Mouse (Mus musculus): ENCODE data around the gene Gm21637. TPM values are rescaled to one million over a fixed set of nuclear protein-coding genes. Genes with fewer than 3 reads are reported as not detected.
"Not testable (repeated sequence)": the region's sequence is repeated elsewhere in the genome, so short reads cannot be mapped to it uniquely, and the experiment has no call there.

Gene Gm21637
- not detected in 2 replicates for polyA plus RNA-seq (2015; fragmentation: Nextera tagmentation; extraction: Ambion mirVana)

- not testable (repeated sequence) for DNase-seq (ENCODE audit: low spot score)
Measured at GRCm38 (mm10) chrX:31961744-31962143, at the start of gene Gm21637. Gene Gm21637, plus strand, starts transcription at chrX:31962044.

Other genes starting within 250 kb of the Gm21637 start
- gene Btbd35f25, start 244.9 kb upstream of the Gm21637 start, polyA plus RNA-seq (2015; fragmentation: Nextera tagmentation; extraction: Ambion mirVana): not detected in 2 replicates
- gene Btbd35f22, start 85.8 kb downstream of the Gm21637 start, polyA plus RNA-seq (2015; fragmentation: Nextera tagmentation; extraction: Ambion mirVana): not detected in 2 replicates

Measured in thymus, postnatal 0 days (tissue).